Mouse (Mus musculus) CH12.LX (cell line): ENCODE measurements at regions not wholly inside any gene's neighbourhood (a gene's known extent, or its start where the extent isn't known, plus 50 kb on each side); places are given as distances from the start of the nearest gene placed in this dataset.

Source experiments
- DNase-seq: peaks from one replicate; pipeline ENCODE4 v3.0.0-alpha.2; 2013; ENCODE audit errors: extremely low read depth
- H3K27ac ChIP-seq: 2 replicates; pipeline ENCODE4 v1.5.1; 2012; ENCODE audit warnings: low read depth, mild to moderate bottlenecking, control low read depth, moderate library complexity; ENCODE audit not compliant: insufficient read depth
- H3K27me3 ChIP-seq: replicated peaks from 2 replicates; pipeline ENCODE3; 2012; ENCODE audit warnings: inconsistent platforms
- H3K36me3 ChIP-seq, 2 experiments: replicated peaks in 1 of 2; 2 replicates each; pipeline versions ENCODE3 to v1.6.1; 2012; ENCODE audit warnings: inconsistent platforms in 1 of 2, low read length in 1 of 2, mild to moderate bottlenecking in 1 of 2, mixed read lengths in 1 of 2, moderate library complexity in 1 of 2; ENCODE audit not compliant: control insufficient read depth in 1 of 2, insufficient read depth in 1 of 2
- H3K4me1 ChIP-seq, 2 experiments: 2 replicates each; pipeline ENCODE4 v1.6.1; 2012; ENCODE audit warnings: inconsistent platforms in 1 of 2, moderate library complexity in 1 of 2; ENCODE audit not compliant: insufficient read depth in 2 of 2, control insufficient read depth in 1 of 2
- H3K4me2 ChIP-seq: 2 replicates; pipeline ENCODE4 v1.6.1; 2012; ENCODE audit warnings: low read depth, mild to moderate bottlenecking, control low read depth; ENCODE audit not compliant: poor library complexity, insufficient read depth, severe bottlenecking
- H3K4me3 ChIP-seq, 3 experiments: fragments of 150-350 bp in 1 of 3; sonication (generic) in 1 of 3; replicated peaks in 1 of 3; 2 replicates each; pipeline versions ENCODE3 to v1.5.1; 2011 to 2012; ENCODE audit warnings: low read depth in 2 of 3, low read length in 2 of 3, mild to moderate bottlenecking in 2 of 3, moderate library complexity in 2 of 3, control low read depth in 1 of 3, improper control_type of control experiment in 1 of 3, inconsistent platforms in 1 of 3, mixed read lengths in 1 of 3; ENCODE audit not compliant: poor library complexity in 1 of 3
- H3K79me2 ChIP-seq: replicated peaks from 2 replicates; pipeline ENCODE4 v1.6.1; 2012; ENCODE audit warnings: mild to moderate bottlenecking, moderate library complexity; ENCODE audit not compliant: control insufficient read depth, poor library complexity, insufficient read depth, severe bottlenecking; ENCODE audit errors: extremely low read depth
- H3K9ac ChIP-seq: 2 replicates; pipeline ENCODE4 v1.6.1; 2012; ENCODE audit warnings: low read depth, mild to moderate bottlenecking, control low read depth, moderate library complexity; ENCODE audit not compliant: insufficient read depth
- H3K9me3 ChIP-seq: replicated peaks from 2 replicates; pipeline ENCODE3; 2012; ENCODE audit warnings: low read length, inconsistent platforms, mixed read lengths
- BHLHE40 ChIP-seq: IDR thresholded peaks from 2 replicates; pipeline ENCODE4 v1.6.1; 2011; ENCODE audit warnings: mild to moderate bottlenecking, low read depth, low read length, improper control_type of control experiment
- CHD2 ChIP-seq: IDR thresholded peaks from 2 replicates; pipeline ENCODE4 v1.6.1; 2011; ENCODE audit warnings: low read length, improper control_type of control experiment
- E2F4 ChIP-seq: IDR thresholded peaks from 2 replicates; pipeline ENCODE4 v1.6.1; 2011; ENCODE audit warnings: low read depth, low read length, improper control_type of control experiment; ENCODE audit not compliant: insufficient replicate concordance
- EP300 ChIP-seq: IDR thresholded peaks from 2 replicates; pipeline ENCODE4 v1.6.1; 2011; ENCODE audit warnings: low read length, improper control_type of control experiment
- JUND ChIP-seq: conservative IDR thresholded peaks from 2 replicates; pipeline ENCODE4 v1.6.1; 2011; ENCODE audit warnings: low read depth, low read length, improper control_type of control experiment
- MYC ChIP-seq: IDR thresholded peaks from 2 replicates; pipeline ENCODE4 v1.6.1; 2011; ENCODE audit warnings: low read depth, mild to moderate bottlenecking, improper control_type of control experiment, low read length
- NELFE ChIP-seq: IDR thresholded peaks from 2 replicates; pipeline ENCODE4 v1.6.1; 2011; ENCODE audit warnings: low read depth, low read length, improper control_type of control experiment
- PAX5 ChIP-seq: IDR thresholded peaks from 2 replicates; pipeline ENCODE4 v1.6.1; 2012; ENCODE audit warnings: low read length, inconsistent platforms, mixed read lengths
- POLR2A ChIP-seq: IDR thresholded peaks from 2 replicates; pipeline ENCODE4 v1.6.1; 2011; ENCODE audit warnings: low read depth, mild to moderate bottlenecking, improper control_type of control experiment, low read length
- POLR2AphosphoS2 ChIP-seq: IDR thresholded peaks from 2 replicates; pipeline ENCODE4 v1.6.1; 2011; ENCODE audit warnings: low read depth, low read length, improper control_type of control experiment
- RAD21 ChIP-seq: IDR thresholded peaks from 2 replicates; pipeline ENCODE4 v1.6.1; 2011; ENCODE audit warnings: low read depth, mild to moderate bottlenecking, low read length, improper control_type of control experiment, moderate library complexity
- RCOR1 ChIP-seq: conservative IDR thresholded peaks from 2 replicates; pipeline ENCODE4 v1.6.1; 2012; ENCODE audit warnings: low read depth, mild to moderate bottlenecking, inconsistent platforms, low read length, improper control_type of control experiment
- SIN3A ChIP-seq: IDR thresholded peaks from 2 replicates; pipeline ENCODE4 v1.6.1; 2012; ENCODE audit warnings: low read length, improper control_type of control experiment, inconsistent platforms
- SMC3 ChIP-seq: IDR thresholded peaks from 2 replicates; pipeline ENCODE4 v1.6.1; 2011; ENCODE audit warnings: low read depth, low read length, improper control_type of control experiment
- USF1 ChIP-seq: IDR thresholded peaks from 2 replicates; pipeline ENCODE4 v1.6.1; 2014; ENCODE audit warnings: low read depth, mild to moderate bottlenecking, inconsistent platforms, low read length, improper control_type of control experiment
- dilution Hi-C: fragments of 300-500 bp; cut with MboI; formaldehyde crosslinking; loops from 2 replicates; pipeline ENCODE4 v1.14.3; 2020; ENCODE audit warnings: low sequenced_read_pairs; ENCODE audit not compliant: extremely low pct_unique_long_range_greater_than_20kb, extremely low pct_ligation_motif_present
- in situ Hi-C: fragments of 300-500 bp; cut with MboI; formaldehyde crosslinking; loops from 3 replicates; pipeline ENCODE4 v1.14.3; 2019; ENCODE audit warnings: low sequenced_read_pairs, low pct_ligation_motif_present, low pct_unique_long_range_greater_than_20kb, mixed read lengths

- no peak for DNase-seq
- Histone ChIP-seq H3K4me1 (peaks cover 6 to 17% of the 10 kb centered on the region in 2 experiments), H3K9me3 (no peaks in the 10 kb centered on the region), H3K27me3 (no peaks in the 10 kb centered on the region), H3K9ac (no peak overlapping the region), H3K4me3 (no peak overlapping the region), H3K79me2 (no peaks in the 10 kb centered on the region), H3K4me2 (no peak overlapping the region), H3K27ac (no peak overlapping the region), H3K36me3 (no peaks in the 10 kb centered on the region)
- dilution Hi-C loops = no loop called here
- in situ Hi-C loops = no loop called here
- TF ChIP-seq BHLHE40 = no peak
- no peak for TF ChIP-seq RCOR1
- no peak for TF ChIP-seq USF1
- TF ChIP-seq EP300 = no peak
- TF ChIP-seq MYC = no peak
- TF ChIP-seq NELFE = no peak
- no peak for TF ChIP-seq JUND
- TF ChIP-seq RAD21 = no peak
- no peak for TF ChIP-seq POLR2AphosphoS2
- TF ChIP-seq E2F4 = no peak
- no peak for TF ChIP-seq POLR2A
- TF ChIP-seq PAX5 = no peak
- TF ChIP-seq SIN3A = no peak
- TF ChIP-seq SMC3 = no peak
- no peak for TF ChIP-seq CHD2
Measured at GRCm38 (mm10) chr1:191453589-191453988, 50.5 kb upstream of the Ppp2r5a start.
